Mouse (Mus musculus) embryonic stem cell, embryonic (primary cell): ENCODE measurements at regions not wholly inside any gene's neighbourhood (a gene's known extent, or its start where the extent isn't known, plus 50 kb on each side); places are given as distances from the start of the nearest gene placed in this dataset.

Source experiments
- CTCF ChIA-PET, 4 experiments: fragments of 300-600 bp in 2 of 4; fragments of 350-600 bp in 2 of 4; sonication (Branson Sonifier 250); formaldehyde crosslinking; loops; one replicate each; lab custom pipeline; 2022; ENCODE audit warnings: inconsistent platforms in 2 of 4; lab: Charles Lee
- POLR2A ChIA-PET, 4 experiments: fragments of 300-600 bp in 2 of 4; fragments of 350-600 bp in 2 of 4; sonication (Branson Sonifier 250); formaldehyde crosslinking; loops; one replicate each; lab custom pipeline; 2022; ENCODE audit warnings: antibody characterized with exemption in 4 of 4, inconsistent platforms in 1 of 4; lab: Charles Lee

DNA sequence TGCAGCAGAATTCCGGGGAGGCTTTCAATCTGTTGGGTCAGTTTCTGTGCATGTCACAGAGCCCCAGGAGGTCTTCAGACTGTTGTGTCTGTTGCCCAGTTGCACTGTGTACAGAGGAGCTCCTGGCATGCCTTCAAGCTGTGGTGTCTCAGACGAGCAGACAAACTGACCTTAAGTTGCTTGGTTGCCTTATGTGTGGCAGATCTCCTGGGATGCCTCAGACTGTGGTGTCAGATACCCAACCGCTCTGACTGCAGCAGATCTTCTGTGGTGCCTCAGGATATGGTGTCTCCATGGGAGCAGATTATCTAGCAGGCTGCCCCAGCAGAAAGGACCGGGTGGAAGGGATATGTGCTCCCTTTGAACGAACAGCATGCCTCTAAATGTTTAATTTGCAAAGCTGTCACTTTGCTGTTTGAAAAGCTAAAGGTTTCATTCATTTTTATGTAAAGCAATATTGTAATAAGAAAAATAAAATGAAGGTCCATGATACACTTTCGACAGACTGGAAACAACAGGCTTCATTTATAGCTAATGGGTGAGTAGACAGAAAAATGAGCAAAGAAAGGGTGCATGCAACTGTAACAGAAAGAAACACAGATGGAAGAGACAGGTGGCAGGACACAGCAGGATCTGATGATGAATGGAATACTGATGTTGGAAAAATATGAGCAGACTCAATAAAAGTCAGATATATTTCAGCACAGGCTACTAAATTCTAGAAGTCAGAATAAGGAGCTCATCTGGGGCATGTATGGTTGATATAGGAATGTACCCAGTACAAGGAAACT is 1060.0 kb downstream of the Serpinb8 start:
- CTCF ChIA-PET = interaction anchor here in 1 of 4 experiments (0.8 kb wide), 1 partner anchor 811 kb away, joined by 14 read pairs; no protein-coding TSS in a partner anchor
- POLR2A ChIA-PET = no interaction called here

- POLR2A ChIA-PET = no interaction called here
- CTCF ChIA-PET = no interaction called here
Observed at GRCm38 (mm10) chr1:108671026-108671425, 1081.2 kb downstream of the Serpinb8 start.
